Mouse (Mus musculus) brain, embryonic 14.5 days (tissue): Measurements from ENCODE around the gene Ankrd40.

ENCODE experiments used
- CTCF ChIP-seq: fragments of 200-500 bp; IDR thresholded peaks from 2 replicates; pipeline ENCODE4 v1.5.1; 2012; ENCODE audit warnings: inconsistent platforms, mild to moderate bottlenecking, moderate library complexity, borderline replicate concordance; ENCODE audit not compliant: insufficient read depth, insufficient read length; ENCODE audit errors: extremely low read depth
- POLR2A ChIP-seq: fragments of 200-500 bp; IDR thresholded peaks from 2 replicates; pipeline ENCODE4 v1.6.1; 2012; ENCODE audit warnings: mild to moderate bottlenecking, inconsistent platforms, borderline replicate concordance; ENCODE audit not compliant: poor library complexity, insufficient read depth, insufficient read length, severe bottlenecking; ENCODE audit errors: extremely low read depth

GRCm38 (mm10) chr11:94332726-94333125 lies 4.9 kb downstream of the Ankrd40 start:
- TF ChIP-seq CTCF (no peak), POLR2A (no peak)
